Mouse (Mus musculus): ENCODE data around the gene Smarcad1.
A peak's percentile ranks its signal among the peaks of the same experiment; 100 is the strongest.

The Smarcad1 gene

DNA sequence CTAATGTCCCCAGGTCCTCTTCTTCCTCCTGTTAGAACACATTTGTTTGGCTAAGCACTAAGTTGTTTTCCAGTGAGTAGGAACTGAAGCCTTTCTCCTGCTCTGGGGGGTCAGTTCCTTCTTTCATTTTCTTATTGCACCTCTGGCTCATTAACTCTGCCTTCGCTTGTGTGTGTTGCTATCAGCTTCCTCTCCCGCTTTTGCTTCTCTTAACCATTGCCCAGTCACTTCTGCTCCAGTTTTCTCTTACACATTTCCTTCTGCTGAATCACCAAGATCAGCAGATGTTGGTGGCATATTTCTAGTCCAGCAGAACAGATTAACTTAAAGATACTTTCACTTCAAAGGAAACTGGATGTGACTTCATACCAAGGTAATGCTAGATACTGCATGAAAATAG, 72.5 kb downstream of the Smarcad1 start:
- no peak for DNase-seq (ENCODE audit: low spot score)

DNA sequence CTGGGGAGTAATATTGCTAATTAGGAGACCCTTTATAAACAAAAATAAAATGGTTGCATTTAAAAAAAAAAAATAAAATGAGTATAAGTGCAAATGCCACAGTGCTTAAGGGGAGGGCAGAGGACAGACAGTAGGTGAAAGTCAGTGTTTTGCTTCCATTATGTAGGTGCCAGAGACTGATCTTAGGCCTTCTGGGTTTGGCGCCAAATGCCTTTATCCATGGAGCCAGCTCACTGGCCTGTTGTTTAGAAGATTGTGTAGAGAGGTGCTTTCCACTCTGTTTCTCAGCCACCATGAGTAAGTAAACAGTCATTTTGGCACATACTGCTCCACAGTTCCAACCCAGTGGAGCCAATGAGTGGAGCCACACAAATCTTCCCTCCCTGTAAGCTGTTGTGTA, 75.2 kb downstream of the Smarcad1 start:
- DNase-seq (ENCODE audit: low spot score), result no peak

DNA sequence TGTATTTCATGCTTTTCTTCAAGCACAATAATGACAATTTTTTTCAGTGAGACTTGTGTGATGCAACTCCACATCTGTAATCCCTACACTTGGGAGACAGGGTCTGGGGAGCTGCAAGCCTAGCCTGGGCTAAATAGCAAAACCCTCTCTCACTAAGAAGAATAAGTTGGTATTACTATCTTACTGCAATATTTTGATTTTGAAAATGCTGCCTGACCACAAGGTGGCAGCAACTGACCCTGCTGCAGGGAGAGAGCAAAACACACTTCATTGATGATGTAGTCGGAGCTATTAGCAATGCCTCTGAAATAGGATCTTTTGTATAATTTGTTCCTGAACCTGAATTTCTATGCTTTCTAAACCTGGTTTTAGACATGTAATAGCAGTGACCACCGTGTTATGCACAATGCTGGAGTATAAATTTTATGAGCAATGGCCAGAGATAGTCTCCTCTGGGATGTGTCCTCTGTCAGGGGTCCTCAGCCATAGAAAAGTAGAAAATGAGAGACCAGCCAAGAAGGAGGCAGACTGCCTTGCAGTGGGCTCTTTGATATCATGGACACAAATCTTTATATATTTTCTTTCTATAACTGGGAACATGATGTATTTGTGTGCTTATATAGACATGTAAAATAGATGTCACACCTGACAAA, 83.8 kb downstream of the Smarcad1 start:
- DNase-seq (ENCODE audit: low spot score), result no peak

DNA sequence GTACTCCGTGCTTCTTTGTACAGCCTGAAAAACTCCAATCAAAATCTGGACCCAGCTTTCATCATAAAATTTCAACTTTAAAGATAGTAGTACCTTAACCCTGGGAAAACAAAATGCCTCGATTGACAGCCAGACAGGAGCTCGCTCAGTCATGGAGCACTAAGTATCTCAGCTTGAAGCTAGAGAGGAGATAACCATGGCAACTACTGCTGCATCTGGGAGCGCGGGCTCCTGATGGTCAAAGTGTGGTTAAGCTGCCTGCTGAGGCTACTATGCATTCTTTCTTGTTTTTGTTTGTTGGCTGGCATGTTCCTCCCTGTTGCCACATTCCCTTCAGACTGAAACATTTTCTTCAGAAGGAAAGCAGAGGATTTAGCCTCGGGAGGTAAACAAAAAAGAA, 90.0 kb downstream of the Smarcad1 start:
- no peak for DNase-seq (ENCODE audit: low spot score)

DNA sequence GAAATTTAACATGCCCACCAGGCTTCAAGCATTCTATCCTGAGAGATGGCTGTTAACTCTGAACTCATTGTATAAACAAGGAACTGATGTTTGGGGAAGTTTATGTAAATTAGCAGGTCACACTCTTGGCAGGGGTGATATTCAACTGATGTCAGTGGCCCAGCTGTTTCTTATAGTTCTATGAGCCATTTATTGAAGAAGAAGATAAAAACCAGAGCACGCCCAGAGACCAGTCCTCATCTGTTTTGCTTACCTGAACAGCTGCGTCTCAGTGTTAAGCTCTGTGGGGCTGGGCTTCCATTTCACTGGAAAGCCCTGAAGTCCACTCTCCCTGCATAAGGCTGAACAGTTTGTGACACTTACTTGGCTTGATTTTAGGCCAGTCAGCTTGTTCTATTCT, 95.4 kb downstream of the Smarcad1 start:
- DNase-seq (ENCODE audit: low spot score), result no peak

DNA sequence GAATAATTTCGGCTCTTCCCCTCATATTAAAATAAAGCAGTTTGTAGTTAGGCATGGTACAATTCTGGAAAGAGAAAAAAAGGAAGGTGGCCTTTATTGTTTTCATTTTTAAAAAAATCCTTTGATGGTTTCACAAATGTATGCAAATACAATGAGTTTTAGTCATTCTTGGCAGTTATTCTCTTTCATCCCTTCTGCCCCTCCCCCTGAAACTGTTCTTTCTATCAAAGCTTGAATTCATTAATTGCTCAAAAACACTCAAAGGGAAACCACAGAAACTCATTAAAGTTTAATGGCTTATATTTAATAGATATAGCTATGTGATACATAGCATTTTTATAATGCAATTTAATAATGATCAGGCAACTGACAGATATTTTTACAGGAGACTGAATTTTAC, 95.9 kb downstream of the Smarcad1 start:
- DNase-seq (ENCODE audit: low spot score), result no peak

DNA sequence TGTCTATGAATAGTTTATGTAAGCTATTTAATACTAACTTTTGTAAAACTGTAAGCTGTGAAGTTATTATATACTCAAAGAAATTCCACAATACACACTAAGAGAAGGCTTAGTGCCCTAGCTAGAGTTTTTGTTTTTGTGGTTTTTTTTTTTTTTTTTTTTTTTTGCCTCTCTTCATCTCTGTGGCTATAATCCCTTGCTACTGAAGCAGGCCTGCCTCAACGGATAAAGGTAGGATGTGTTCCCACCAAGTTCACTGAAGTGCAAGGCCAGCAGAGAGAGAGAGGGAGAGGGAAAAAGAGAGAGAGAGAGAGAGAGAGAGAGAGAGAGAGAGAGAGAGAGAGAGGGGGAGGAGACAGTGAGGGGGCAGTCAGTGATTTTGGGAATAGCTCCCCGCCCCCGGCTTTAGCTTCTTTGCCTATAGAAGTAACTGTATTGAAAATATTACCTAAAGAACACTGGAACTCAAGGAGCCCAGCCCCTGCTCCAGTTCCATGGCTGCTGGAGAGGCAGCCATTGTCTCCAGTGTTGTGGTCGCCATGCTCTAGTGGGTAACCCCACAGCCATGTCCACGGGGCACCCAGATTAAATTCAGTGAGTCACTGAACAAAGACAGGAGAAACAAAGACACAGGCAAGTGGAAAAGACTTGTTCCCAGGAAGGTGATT, 97.8 kb downstream of the Smarcad1 start:
- no peak for DNase-seq (ENCODE audit: low spot score)

DNA sequence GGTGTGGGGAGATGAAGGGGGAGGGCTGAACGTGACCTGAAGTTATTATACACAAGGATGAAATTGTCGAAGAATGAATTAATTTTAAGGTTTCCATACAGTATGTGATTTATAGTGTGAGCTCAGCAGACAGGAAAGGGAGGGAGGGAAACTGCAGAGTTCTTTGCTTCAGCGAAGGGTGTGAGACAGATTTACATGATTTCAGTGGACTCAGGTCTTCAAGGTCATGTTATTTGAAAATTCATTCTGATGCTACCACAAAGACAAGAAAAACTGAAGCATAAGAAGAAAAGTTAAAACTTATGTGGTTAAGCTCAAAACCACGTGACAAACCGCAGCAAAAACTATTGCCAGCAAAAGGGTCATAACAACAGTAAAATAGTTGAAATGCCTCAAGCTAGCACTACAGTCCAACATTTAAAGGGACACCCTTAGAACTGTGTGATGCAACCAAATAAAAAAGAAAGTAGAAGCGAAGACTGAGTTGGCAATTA, 98.4 kb downstream of the Smarcad1 start:
- no peak for DNase-seq (ENCODE audit: low spot score)

DNA sequence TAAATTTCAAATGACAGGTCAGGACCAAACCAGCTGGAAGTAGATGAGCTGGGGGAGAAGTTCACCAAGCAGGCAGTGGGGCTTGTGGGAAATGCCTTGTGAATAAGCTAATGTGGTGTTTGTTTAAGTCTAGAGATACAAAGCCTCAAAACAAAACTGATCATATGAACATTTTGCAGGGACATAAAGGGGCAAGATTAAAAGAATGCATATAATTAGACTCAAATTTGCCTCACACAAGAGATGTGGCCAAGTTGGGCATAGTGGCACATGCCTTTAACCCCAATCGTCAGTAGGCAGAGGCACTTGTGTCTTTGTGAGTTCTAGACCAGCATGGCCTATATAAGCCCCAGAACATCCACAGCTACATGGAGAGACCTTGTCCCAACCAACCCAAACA, 99.9 kb downstream of the Smarcad1 start:
- DNase-seq (ENCODE audit: low spot score), result no peak

DNA sequence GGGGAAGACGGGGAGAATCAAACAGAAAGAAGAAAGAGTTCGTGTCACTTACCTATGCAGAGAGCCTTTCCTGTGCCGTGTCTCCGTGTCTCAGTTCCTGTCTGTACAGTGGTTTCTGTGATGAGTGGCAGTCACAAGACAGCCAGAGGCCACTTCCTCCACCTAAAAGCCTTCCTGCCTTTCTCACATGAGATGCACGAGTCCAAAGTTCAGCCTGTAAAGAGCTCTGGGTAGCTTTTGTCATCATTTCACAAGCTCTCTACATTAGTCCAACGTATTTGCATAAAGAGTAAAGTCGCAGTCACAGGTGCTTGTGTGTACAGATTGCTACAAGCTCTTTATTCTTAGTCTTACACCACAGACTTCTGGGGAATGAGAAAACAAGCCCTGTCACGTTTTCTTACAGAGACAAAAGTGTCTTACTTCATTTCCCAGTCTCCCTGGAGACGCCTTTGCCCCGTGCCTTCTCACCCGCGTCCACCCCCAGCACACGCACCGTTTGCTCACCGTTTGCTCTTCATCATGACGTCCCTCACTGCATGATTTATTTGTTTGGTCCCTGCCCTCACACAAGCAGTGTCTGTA, 102.3 kb downstream of the Smarcad1 start, which contains the start of gene Hpgds:
Gene Hpgds, minus strand, starts transcription at position 288 of the 585 bp plus-strand sequence.
- DNase-seq (ENCODE audit: low spot score), result peak; percentile 35

DNA sequence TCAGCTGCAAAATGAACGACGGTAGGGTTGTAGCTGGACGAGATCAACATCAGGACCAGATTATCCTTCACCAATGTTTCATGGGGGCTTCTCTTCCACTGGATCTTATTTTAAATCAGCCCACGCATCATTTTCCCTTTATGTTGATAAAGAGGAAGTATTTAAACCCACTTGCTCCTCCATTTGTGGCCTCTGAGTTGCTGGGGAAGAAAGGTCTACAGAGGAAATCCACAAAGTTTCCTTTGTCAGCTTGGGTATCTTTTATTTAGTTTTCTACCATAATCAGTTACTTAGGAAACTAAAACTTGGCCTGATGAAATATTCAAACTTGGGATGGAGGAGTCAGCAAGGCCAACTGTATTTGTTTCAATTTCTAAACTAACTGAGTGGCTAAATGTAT, 104.0 kb downstream of the Smarcad1 start:
- no peak for DNase-seq (ENCODE audit: low spot score)

DNA sequence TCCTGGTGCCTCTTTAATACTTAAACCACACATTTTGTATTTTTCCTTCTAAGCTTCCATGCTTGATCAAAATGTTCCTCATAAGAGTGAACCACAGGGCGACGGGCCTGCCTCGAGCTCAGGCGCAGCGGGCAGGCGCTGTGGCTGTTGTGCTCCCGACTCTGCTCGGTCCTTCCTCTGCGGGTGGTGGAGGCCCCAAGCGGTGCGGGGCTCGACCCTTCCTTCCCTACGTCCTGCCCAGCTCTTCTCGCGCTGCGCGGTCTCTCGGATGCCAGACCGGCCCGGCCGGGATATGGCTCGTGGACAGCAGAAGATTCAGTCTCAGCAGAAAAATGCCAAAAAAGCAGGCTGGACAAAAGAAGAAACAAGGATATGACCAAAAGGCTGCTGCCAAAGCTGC, 108.3 kb downstream of the Smarcad1 start:
- DNase-seq (ENCODE audit: low spot score), result no peak

DNA sequence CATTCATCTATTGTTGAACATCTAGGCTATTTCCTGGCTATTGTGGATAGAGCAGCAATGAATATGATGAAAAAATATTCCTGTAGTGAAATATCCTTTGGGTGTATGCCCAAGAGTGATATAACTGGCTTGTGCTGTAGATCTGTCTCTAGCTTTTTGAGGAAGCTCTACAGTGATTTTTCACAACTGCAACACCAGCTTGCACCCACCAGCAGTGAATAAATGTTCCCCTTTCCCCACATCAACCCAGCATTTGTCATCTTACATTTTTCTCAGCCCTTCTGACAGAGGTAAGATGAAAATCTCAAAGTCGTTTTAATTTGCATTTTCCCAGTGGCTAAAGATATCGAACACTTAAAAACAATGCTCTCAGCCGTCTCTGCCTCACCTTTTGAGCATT, 111.2 kb downstream of the Smarcad1 start:
- DNase-seq (ENCODE audit: low spot score), result no peak

DNA sequence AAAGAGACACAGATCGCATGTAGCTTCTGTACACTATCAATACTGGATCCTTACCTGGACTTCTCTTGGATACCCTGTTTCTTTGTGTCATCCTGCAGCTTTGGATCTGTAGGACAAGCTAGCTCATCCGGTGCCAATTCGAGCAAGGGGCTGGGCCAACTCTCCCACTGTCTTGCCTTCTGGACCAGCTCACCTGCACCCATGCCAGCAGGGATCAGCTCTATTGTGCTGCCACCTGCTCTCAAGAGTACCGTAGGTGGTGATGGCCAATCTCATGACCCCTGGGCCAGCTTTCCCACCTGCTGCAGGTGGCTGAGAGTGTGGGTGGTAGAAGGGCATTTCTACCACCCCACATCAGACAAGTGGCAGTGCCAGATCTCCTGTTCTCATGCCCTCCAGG, 114.7 kb downstream of the Smarcad1 start:
- DNase-seq (ENCODE audit: low spot score), result no peak

DNA sequence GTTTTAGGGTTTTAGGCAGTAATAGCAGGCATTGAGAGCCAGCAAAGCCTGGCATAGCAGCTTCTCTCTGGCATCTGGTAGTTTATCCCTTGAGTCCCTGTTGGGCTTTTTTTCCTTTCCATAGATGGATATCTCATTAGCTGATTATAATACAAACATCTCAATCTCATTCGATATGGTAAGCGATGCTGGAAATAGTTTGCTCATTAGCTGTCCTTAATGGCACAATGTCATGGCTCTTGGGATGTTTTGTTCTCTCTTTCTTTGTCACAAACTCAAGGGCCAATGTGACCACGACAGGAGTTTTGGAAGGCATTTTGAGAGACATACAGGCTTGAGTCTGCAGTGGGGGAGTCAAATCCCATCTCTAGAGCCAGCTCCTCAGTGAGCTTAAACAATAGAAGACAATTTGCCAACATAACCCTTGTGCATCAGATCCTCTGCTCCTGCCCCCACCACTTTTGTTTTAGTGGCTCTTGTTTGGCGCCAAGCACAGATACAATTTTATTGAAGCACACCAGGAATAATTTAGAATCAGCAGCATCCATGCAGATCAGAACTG, 117.1 kb downstream of the Smarcad1 start:
- DNase-seq (ENCODE audit: low spot score), result no peak

DNA sequence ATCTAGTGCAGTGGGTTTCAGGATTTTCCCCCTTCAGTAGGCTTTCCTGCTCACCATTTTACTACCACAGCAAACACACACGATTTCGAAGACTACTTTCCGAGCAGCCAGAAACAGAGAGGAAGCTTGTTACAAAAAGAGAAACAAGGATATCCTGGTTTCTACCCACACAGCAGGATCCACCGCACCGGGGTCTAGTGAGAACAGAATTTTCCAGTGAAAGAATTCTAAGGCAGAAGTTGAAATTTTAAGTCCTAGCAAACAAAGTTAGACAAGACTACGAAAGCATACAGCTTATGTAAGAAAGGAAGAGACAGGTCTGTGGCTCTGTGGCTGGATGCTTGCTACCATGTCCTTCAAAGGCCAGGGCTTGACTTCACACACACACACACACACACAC, 121.8 kb downstream of the Smarcad1 start:
- no peak for DNase-seq (ENCODE audit: low spot score)

DNA sequence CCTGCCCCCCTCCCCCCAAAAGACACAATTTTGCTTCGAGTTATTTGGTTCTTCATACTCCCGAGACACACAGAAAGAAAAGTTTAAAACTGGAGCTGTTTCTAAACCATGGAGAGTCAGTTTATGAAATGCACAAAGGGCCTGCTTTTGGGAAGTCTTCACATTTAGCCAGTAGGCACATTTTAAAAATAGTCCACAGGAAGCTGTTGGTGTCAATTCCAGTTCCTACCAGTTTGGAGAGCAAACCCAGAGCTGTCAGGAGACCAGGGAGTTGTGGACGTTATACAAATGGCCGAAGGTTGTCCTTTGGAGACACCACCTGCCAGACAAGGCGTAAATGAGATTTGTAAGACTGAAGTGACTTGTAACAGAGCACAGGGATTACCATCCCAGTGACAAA, 122.6 kb downstream of the Smarcad1 start:
- DNase-seq (ENCODE audit: low spot score), result no peak

All from spleen, adult 12 weeks (tissue).